Mouse (Mus musculus): ENCODE data around the gene Fam185a. TPM values are rescaled to one million over a fixed set of nuclear protein-coding genes. Genes with fewer than 3 reads are reported as not detected.

Gene Fam185a
- polyA plus RNA-seq, 1 experiment from 2014 or later: 5.7 TPM

GRCm38 (mm10) chr5:21426666-21427065 lies 1.9 kb downstream of the Fam185a start:
- ATAC-seq (ENCODE audit: insufficient read depth): no peak

GRCm38 (mm10) chr5:21434148-21434929 lies 9.6 kb downstream of the Fam185a start:
- Histone ChIP-seq H3K27ac (ENCODE audit: low read depth) (no peak overlapping the region), H3K4me1 (ENCODE audit: insufficient read depth) (no peaks in the 10 kb centered on the region), H3K36me3 (ENCODE audit: insufficient read depth) (no peaks in the 10 kb centered on the region), H3K9me3 (ENCODE audit: low read depth, low read length) (no peaks in the 10 kb centered on the region), H3K9ac (no peak overlapping the region), H3K4me2 (no peak overlapping the region), H3K4me3 (ENCODE audit: low read depth, low read length) (no peak overlapping the region), H3K27me3 (ENCODE audit: insufficient read depth, low read length) (no peaks in the 10 kb centered on the region)
- ATAC-seq (ENCODE audit: insufficient read depth) (peak; percentile 76), DNase-seq (peak; percentile 86)
- 58% methylated on average over 11 of the region's 11 CpGs for WGBS
- peak; percentile 73 for TF ChIP-seq CTCF (IDR thresholded peaks at IDR 0.05; ENCODE audit: low read depth)

More at GRCm38 (mm10) chr5:21426666-21427065, 1.9 kb downstream of the Fam185a start:
- Histone ChIP-seq H3K36me3 (ENCODE audit: insufficient read depth) (no peaks in the 10 kb centered on the region), H3K4me3 (ENCODE audit: low read depth, low read length) (no peak overlapping the region), H3K9me3 (ENCODE audit: low read depth, low read length) (no peaks in the 10 kb centered on the region), H3K4me1 (ENCODE audit: insufficient read depth) (0 out of 2 replicates have a peak, but pooled peaks cover 5% of the 10 kb centered on the region), H3K27me3 (ENCODE audit: insufficient read depth, low read length) (no peaks in the 10 kb centered on the region), H3K4me2 (no peak overlapping the region), H3K27ac (ENCODE audit: low read depth) (no peak overlapping the region), H3K9ac (no peak overlapping the region)
- 91% methylated on average over 6 of the region's 6 CpGs for WGBS
- no peak for DNase-seq
- TF ChIP-seq CTCF (IDR thresholded peaks at IDR 0.05; ENCODE audit: low read depth): no peak

GRCm38 (mm10) chr5:21436471-21436975 lies 11.8 kb downstream of the Fam185a start:
- Histone ChIP-seq H3K27me3 (ENCODE audit: insufficient read depth, low read length) (no peaks in the 10 kb centered on the region), H3K36me3 (ENCODE audit: insufficient read depth) (no peaks in the 10 kb centered on the region), H3K4me2 (no peak overlapping the region), H3K9ac (no peak overlapping the region), H3K27ac (ENCODE audit: low read depth) (no peak overlapping the region), H3K9me3 (ENCODE audit: low read depth, low read length) (no peaks in the 10 kb centered on the region), H3K4me1 (ENCODE audit: insufficient read depth) (peaks cover 7% of the 10 kb centered on the region; the same call in 1 of the 2 replicates), H3K4me3 (ENCODE audit: low read depth, low read length) (no peak overlapping the region)
- WGBS: 60% methylated on average over 8 of the region's 8 CpGs
- no peak for TF ChIP-seq CTCF (IDR thresholded peaks at IDR 0.05; ENCODE audit: low read depth)
- DNase-seq (no peak), ATAC-seq (ENCODE audit: insufficient read depth) (no peak)

- no peak for ATAC-seq (ENCODE audit: insufficient read depth)
- DNase-seq: peak; percentile 26
- no peak for TF ChIP-seq CTCF (IDR thresholded peaks at IDR 0.05; ENCODE audit: low read depth)
Measured at GRCm38 (mm10) chr5:21438428-21438827, 13.7 kb downstream of the Fam185a start.

GRCm38 (mm10) chr5:21439446-21440110 lies 14.8 kb downstream of the Fam185a start:
- H3K4me1 ChIP-seq (ENCODE audit: insufficient read depth): peaks cover 7% of the 10 kb centered on the region; the same call in 1 of the 2 replicates
- DNase-seq (peak; percentile 31), ATAC-seq (ENCODE audit: insufficient read depth) (no peak)
- TF ChIP-seq CTCF (IDR thresholded peaks at IDR 0.05; ENCODE audit: low read depth): no peak
- WGBS: 77% methylated on average over 7 of the region's 7 CpGs
- H3K4me3 ChIP-seq (ENCODE audit: low read depth, low read length): no peak overlapping the region
- H3K4me2 ChIP-seq: no peak overlapping the region
- H3K9me3 ChIP-seq (ENCODE audit: low read depth, low read length): no peaks in the 10 kb centered on the region
- no peak overlapping the region for H3K27ac ChIP-seq (ENCODE audit: low read depth)
- no peaks in the 10 kb centered on the region for H3K36me3 ChIP-seq (ENCODE audit: insufficient read depth)
- H3K27me3 ChIP-seq (ENCODE audit: insufficient read depth, low read length): no peaks in the 10 kb centered on the region
- no peak overlapping the region for H3K9ac ChIP-seq

More at GRCm38 (mm10) chr5:21438428-21438827, 13.7 kb downstream of the Fam185a start:
- Histone ChIP-seq H3K9ac (no peak overlapping the region), H3K4me2 (no peak overlapping the region), H3K27me3 (ENCODE audit: insufficient read depth, low read length) (no peaks in the 10 kb centered on the region), H3K4me1 (ENCODE audit: insufficient read depth) (peaks cover 7% of the 10 kb centered on the region; the same call in 1 of the 2 replicates), H3K9me3 (ENCODE audit: low read depth, low read length) (no peaks in the 10 kb centered on the region), H3K27ac (ENCODE audit: low read depth) (no peak overlapping the region), H3K36me3 (ENCODE audit: insufficient read depth) (no peaks in the 10 kb centered on the region), H3K4me3 (ENCODE audit: low read depth, low read length) (no peak overlapping the region)
- WGBS: 64% methylated on average over 9 of the region's 9 CpGs

GRCm38 (mm10) chr5:21440833-21441530 lies 16.2 kb downstream of the Fam185a start:
- no peak overlapping the region for H3K9ac ChIP-seq
- no peak overlapping the region for H3K27ac ChIP-seq (ENCODE audit: low read depth)
- 51% methylated on average over 8 of the region's 8 CpGs for WGBS
- TF ChIP-seq CTCF (IDR thresholded peaks at IDR 0.05; ENCODE audit: low read depth): no peak
- H3K4me1 ChIP-seq (ENCODE audit: insufficient read depth): peaks cover 7% of the 10 kb centered on the region; the same call in 1 of the 2 replicates
- H3K4me3 ChIP-seq (ENCODE audit: low read depth, low read length): no peak overlapping the region
- ATAC-seq (ENCODE audit: insufficient read depth) (peak; percentile 48; the same call in 1 of the 2 replicates), DNase-seq (peak; percentile 62)
- no peaks in the 10 kb centered on the region for H3K27me3 ChIP-seq (ENCODE audit: insufficient read depth, low read length)
- H3K36me3 ChIP-seq (ENCODE audit: insufficient read depth): no peaks in the 10 kb centered on the region
- no peak overlapping the region for H3K4me2 ChIP-seq
- H3K9me3 ChIP-seq (ENCODE audit: low read depth, low read length): no peaks in the 10 kb centered on the region

Measured in lung, embryonic 14.5 days (tissue).